Mouse (Mus musculus) liver, adult 2 months (tissue): ENCODE data around the gene Crtc2. TPM values are rescaled to one million over a fixed set of nuclear protein-coding genes. Genes with fewer than 3 reads are reported as not detected.

ENCODE experiments used
- DNase-seq: peaks from one replicate; pipeline ENCODE4 v3.0.0-alpha.2; 2011; ENCODE audit warnings: low read depth, low spot score; ENCODE audit errors: extremely low read depth
- H3K27ac ChIP-seq: fragments of 200-500 bp; replicated peaks from 2 replicates; pipeline ENCODE4 v1.5.1; 2012; ENCODE audit warnings: low read depth, mild to moderate bottlenecking, control low read depth, inconsistent platforms, low read length; ENCODE audit not compliant: insufficient read depth
- H3K27me3 ChIP-seq: fragments of 200-500 bp; 2 replicates; pipeline ENCODE4 v1.6.1; 2012; ENCODE audit warnings: mild to moderate bottlenecking, moderate library complexity, low read length, inconsistent platforms; ENCODE audit not compliant: control insufficient read depth, insufficient read depth
- H3K36me3 ChIP-seq: fragments of 200-500 bp; 2 replicates; pipeline ENCODE4 v1.6.1; 2012; ENCODE audit warnings: low read length, inconsistent platforms; ENCODE audit not compliant: control insufficient read depth, insufficient read depth
- H3K4me1 ChIP-seq: fragments of 200-500 bp; 2 replicates; pipeline ENCODE4 v1.6.1; 2011; ENCODE audit warnings: low read length; ENCODE audit not compliant: control insufficient read depth, insufficient read depth
- H3K4me3 ChIP-seq: fragments of 200-500 bp; 2 replicates; pipeline ENCODE4 v1.5.1; 2011; ENCODE audit warnings: low read depth, mild to moderate bottlenecking, control low read depth, low read length, moderate library complexity; ENCODE audit not compliant: insufficient read depth
- H3K79me2 ChIP-seq: fragments of 200-500 bp; 2 replicates; pipeline ENCODE4 v1.6.1; 2012; ENCODE audit warnings: inconsistent platforms, mild to moderate bottlenecking, low read length, moderate library complexity; ENCODE audit not compliant: control insufficient read depth, insufficient read depth
- H3K9ac ChIP-seq: fragments of 200-500 bp; 2 replicates; pipeline ENCODE4 v1.6.1; 2012; ENCODE audit warnings: low read depth, mild to moderate bottlenecking, control low read depth, inconsistent platforms, low read length
- CTCF ChIP-seq: fragments of 200-500 bp; IDR thresholded peaks from 2 replicates; pipeline ENCODE4 v1.5.1; 2011; ENCODE audit warnings: low read depth, low read length, control low read depth
- POLR2A ChIP-seq: fragments of 200-500 bp; IDR thresholded peaks from 2 replicates; pipeline ENCODE4 v1.6.1; 2011; ENCODE audit warnings: low read length, control low read depth; ENCODE audit not compliant: insufficient read depth; ENCODE audit errors: extremely low read depth
- WGBS: fragments of 180-500 bp; shearing (Covaris S2); methylation state at CpG from one replicate; pipeline ENCODE4 v1.1.7; 2018; 5-methylcytosine and 5-hydroxymethylcytosine counted together
- polyA plus RNA-seq: library from polyadenylated mRNA; depleted of rRNA; stranded (reverse); fragments of >200 nt; gene quantifications from 2 replicates; pipeline ENCODE4 v1.2.3, GENCODE M21; 2012; rRNA removed
- total RNA-seq: library from RNA; depleted of rRNA; stranded (reverse); fragments of >200 nt; gene quantifications from 2 replicates; pipeline ENCODE4 v1.2.3, GENCODE M21; 2014; rRNA removed

Gene Crtc2
- 6.8 and 10.8 TPM in 2 replicates for total RNA-seq
- polyA plus RNA-seq = 33.8 and 34.4 TPM in 2 replicates

DNA sequence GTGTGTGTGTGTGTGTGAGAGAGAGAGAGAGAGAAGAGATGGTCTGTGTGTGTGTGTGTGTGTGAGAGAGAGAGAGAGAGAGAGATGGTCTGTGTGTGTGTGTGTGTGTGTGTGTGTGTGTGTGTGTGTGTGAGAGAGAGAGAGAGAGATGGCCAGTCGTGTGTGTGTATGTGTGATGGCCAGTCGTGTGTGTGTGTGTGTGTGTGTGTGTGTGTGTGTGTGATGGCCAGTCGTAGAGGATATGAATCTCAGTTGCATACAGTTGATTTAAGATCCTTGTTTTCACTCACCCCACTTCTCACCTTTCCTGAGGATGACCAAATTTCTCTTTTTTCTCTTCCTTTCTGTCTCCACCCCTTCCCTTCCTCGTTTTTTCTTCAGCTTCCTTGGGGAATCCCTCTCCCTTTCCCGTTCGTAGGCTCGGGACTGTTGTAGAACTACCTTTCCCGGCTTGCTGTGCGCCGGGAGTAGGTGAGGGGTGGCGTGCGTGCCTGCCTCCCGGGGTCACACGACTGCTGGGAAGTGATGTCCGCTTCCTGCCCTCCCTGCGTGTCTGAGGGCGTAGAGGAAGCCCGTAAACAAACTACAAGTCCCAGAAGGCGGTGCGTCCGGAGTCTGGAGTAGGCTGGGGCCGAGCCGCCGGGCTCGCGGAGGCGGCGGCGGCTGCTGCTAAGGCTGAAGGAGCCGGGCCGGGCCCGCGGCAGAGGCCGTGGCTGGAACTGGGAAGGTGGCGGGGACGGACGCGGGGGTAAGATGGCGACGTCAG is at the start of gene Crtc2:
Gene Crtc2, plus strand, starts transcription at position 511 of the 766 bp plus-strand sequence.
- Histone ChIP-seq H3K36me3 (peaks cover 9% of the 10 kb centered on the region; the same call in 1 of the 2 replicates), H3K4me1 (peaks cover 18% of the 10 kb centered on the region), H3K79me2 (peaks cover 30% of the 10 kb centered on the region; the same call in 1 of the 2 replicates), H3K4me3 (peak within 1 kb of the TSS; percentile 92), H3K27ac (peak within 1 kb of the TSS; percentile 93), H3K9ac (peak within 1 kb of the TSS; percentile 91), H3K27me3 (no peaks in the 10 kb centered on the region)
- under 1% methylated on average over 40 of the region's 40 CpGs for WGBS
- peak; percentile 95 for DNase-seq
- TF ChIP-seq CTCF (no peak), POLR2A (peak; percentile 9; the same call in 1 of the 2 replicates)

DNA sequence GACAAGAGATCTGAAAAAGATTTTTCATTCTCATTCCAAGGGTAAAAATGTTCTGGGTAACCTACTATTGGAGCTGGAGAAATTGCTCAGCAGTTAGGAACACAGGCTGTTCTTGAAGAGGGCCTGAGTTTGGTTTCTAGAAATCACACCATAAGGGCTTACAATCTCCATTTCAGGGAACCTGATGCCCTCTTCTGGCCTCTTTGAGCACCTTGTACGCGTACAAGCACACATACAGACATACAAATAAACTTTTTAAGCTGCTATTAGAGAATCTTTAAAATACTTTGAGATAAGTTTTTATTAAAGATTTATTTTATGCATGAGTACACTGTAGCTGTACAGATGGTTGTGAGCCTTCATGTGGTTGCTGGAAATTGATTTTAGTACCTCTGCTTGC is 49.4 kb upstream of the Crtc2 start:
- no peak for DNase-seq
- Histone ChIP-seq H3K4me3 (no peak overlapping the region), H3K9ac (no peak overlapping the region), H3K27ac (no peak overlapping the region), H3K27me3 (no peaks in the 10 kb centered on the region), H3K36me3 (peaks cover 17% of the 10 kb centered on the region), H3K79me2 (no peaks in the 10 kb centered on the region), H3K4me1 (no peaks in the 10 kb centered on the region)
- no peak for TF ChIP-seq POLR2A
- no peak for TF ChIP-seq CTCF
- WGBS = 96% methylated on average over 2 of the region's 2 CpGs

DNA sequence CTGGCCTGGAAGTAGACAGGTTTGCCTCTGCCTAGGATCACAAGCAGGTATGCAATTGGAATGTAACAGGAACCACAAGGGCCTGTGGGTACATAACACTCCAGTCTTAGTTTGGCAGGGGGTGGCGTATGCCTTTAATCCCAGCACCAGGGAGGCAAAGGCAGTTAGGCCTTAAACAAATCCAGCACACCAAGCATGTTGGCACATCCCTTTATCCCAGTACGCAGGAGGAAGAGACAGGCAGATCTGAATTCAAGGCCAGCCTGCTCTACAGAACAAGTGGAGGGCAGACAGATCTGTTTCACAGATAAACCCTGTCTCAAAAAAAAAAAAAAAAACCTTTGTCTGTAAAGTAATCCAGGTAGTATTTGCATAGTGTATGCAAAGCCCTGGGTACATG is 45.3 kb upstream of the Crtc2 start:
- 85% methylated on average over 2 of the region's 2 CpGs for WGBS
- no peak overlapping the region for H3K27ac ChIP-seq
- no peak overlapping the region for H3K9ac ChIP-seq

DNA sequence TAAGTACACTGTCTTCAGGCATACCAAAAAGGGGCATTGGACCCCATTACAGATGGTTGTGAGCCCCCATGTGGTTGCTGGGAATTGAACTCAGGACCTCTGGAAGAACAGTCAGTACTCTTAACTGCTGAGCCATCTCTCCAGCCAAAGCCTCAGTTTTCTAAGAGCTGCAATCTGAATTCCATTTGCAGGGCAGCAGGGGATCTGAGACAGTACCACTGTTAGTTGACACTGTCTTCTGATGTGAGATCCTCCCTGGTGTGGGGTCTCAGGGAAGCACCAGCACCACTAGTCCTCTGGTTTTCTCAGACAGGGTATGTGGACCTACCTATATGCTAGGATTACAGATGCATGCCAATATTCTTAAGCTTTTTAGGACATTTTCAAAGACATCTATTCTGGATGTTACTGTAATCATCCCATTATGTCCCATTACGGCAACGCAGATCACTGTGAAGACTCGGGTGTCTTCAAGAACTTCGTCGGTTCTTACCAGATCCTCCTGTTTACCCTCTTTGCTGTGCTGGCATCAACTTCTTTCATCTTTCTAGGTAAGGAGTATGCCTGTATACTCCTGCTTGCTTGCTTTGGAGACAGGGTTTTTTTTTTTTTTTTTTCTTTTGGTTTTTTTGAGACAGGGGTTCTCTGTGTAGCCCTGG is 43.9 kb upstream of the Crtc2 start:
- Histone ChIP-seq H3K27me3 (no peaks in the 10 kb centered on the region), H3K4me1 (peaks cover 11% of the 10 kb centered on the region), H3K79me2 (peaks cover 9% of the 10 kb centered on the region; the same call in 1 of the 2 replicates), H3K4me3 (no peak overlapping the region), H3K36me3 (peaks cover 43% of the 10 kb centered on the region), H3K9ac (no peak overlapping the region), H3K27ac (no peak overlapping the region)
- TF ChIP-seq CTCF = no peak
- TF ChIP-seq POLR2A = no peak
- DNase-seq = no peak
- WGBS = 96% methylated on average over 5 of the region's 5 CpGs

More for the DNA sequence above, 45.3 kb upstream of the Crtc2 start:
- Histone ChIP-seq H3K27me3 (no peaks in the 10 kb centered on the region), H3K4me1 (peaks cover 11% of the 10 kb centered on the region), H3K79me2 (peaks cover 9% of the 10 kb centered on the region; the same call in 1 of the 2 replicates), H3K4me3 (no peak overlapping the region), H3K36me3 (peaks cover 43% of the 10 kb centered on the region)
- no peak for DNase-seq
- TF ChIP-seq CTCF (no peak), POLR2A (no peak)

DNA sequence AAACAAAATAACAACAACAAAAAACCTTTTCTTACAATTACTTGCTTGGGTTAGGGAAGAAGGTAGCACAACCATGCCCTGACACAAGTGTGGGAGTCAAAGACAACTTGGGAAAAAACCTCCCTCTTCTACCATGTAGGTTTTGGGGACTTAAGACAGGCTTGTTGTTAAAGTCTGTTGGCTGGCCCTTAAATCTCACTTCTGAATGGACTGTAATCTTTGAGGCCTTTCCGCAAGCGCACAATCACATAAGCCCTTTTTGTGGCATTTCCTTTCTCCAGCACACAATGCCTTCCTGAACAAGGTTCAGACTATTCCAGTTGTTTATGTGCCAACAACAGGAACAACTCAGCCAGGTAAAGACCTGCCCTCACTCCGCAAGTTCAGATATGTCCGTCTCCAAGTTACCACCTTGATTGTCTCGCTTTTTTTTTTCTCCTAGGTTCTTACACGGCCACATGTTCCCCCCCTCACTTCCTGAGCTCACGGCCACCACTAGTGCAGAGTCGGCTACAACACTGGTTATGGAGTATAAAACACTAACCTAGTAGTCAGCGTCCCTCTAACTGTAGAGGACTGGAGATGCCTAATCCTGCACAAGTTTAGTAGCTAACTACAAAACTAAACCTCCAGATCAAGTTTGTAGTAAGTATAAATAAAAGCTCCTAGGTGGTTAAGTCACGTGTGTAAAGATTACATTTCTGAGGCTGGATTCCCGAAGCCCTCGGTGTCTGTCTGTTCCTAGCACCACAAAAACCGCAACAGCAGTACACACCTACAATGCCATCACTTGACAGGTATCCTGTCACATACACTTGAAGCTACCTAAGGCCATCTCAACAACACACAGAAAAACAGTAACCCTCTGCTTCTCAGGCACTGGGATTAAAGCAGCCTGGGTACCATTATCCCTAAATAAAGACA is 42.2 kb upstream of the Crtc2 start:
- peak overlapping the region; percentile 3 for H3K4me3 ChIP-seq
- peaks cover 43% of the 10 kb centered on the region for H3K36me3 ChIP-seq
- H3K27me3 ChIP-seq = no peaks in the 10 kb centered on the region
- peak overlapping the region; percentile 51 for H3K9ac ChIP-seq
- 0 out of 2 replicates have a peak overlapping the region, but pooled peaks have one; percentile 22 for H3K27ac ChIP-seq
- H3K79me2 ChIP-seq = peaks cover 9% of the 10 kb centered on the region; the same call in 1 of the 2 replicates
- peaks cover 11% of the 10 kb centered on the region for H3K4me1 ChIP-seq
- 37% methylated on average over 13 of the region's 13 CpGs for WGBS
- TF ChIP-seq POLR2A (no peak), CTCF (no peak)
- DNase-seq = peak; percentile 45
